Mouse (Mus musculus): ENCODE data around the gene Thrap3. TPM values are rescaled to one million over a fixed set of nuclear protein-coding genes. Genes with fewer than 3 reads are reported as not detected.
A peak's percentile ranks its signal among the peaks of the same experiment; 100 is the strongest.

The Thrap3 gene
- polyA plus RNA-seq, 1 experiment from 2014 or later, result 274 TPM

DNA sequence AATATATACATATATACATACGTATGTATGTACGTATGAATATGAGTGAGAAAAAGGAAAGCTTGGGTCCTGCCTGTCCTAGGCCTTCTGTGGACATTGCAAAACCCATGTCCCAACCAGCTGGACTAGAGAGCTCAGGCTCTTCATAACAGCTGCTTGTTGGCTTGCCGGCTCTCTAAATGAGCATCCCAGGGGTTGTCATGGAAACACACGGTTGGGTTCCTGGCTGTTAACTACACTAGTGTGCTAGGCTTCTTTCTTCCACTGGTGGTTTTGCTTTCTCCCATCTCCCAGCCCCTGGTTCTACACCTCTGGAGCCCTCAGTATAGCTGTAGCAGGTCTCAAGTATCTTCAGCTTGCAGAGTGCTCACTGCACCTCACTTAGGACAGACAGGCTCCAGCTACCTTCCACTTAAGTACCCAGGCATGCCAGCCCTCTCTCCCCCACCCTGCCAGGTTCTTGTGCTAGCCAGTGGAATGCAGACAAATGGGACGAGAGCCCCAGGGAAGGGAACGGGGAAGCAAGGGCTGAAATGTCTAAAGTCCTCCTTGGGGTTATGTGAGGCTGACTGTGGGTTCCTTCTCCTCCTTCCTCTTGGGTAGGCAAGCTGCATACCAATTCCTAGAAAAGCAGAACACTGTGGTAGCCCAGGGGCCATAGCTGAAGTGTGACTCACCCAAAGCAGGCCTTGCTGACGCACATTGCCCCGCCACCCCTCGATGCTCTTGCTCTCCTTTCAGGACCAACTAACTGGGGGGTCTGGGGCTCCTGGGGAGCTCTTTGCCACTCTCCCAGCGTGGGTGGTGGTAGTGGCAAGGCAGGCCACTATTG, 71.1 kb downstream of the Thrap3 start:
- no peak overlapping the region for H3K9ac ChIP-seq (replicated peaks)
- H3K9me3 ChIP-seq, result no peaks in the 10 kb centered on the region
- H3K4me3 ChIP-seq, result no peak overlapping the region
- H3K36me3 ChIP-seq, result peaks cover 67% of the 10 kb centered on the region
- WGBS, result 65% methylated on average over 10 of the region's 10 CpGs
- no peak for ATAC-seq (ENCODE audit: low FRiP score, low read depth)
- peaks cover 12% of the 10 kb centered on the region for H3K4me1 ChIP-seq
- H3K27ac ChIP-seq (replicated peaks), result 0 out of 2 replicates have a peak overlapping the region, but pooled peaks have one; percentile 0
- H3K4me2 ChIP-seq (replicated peaks), result no peak overlapping the region
- H3K27me3 ChIP-seq, result no peaks in the 10 kb centered on the region

DNA sequence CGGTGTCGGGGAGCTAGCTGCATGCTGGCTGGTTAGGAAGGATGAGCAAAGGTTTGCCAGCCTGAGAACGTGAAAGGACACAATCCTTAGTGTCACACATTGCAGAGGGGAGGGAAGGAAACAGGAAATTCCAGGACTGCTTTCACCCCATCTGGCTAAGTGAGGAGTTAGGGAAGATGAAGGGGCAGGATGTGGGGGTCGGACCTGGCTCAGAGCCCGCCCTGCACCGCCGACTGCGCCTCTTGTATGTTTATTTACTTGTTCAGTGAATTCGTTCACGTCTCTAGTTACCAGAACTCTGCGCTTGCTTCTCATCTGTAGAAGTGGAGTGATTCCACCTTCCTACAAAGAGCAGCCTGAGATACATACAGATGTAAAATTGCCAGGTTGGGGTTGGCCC, 72.1 kb downstream of the Thrap3 start:
- ATAC-seq (ENCODE audit: low FRiP score, low read depth), result no peak
- no peak overlapping the region for H3K9ac ChIP-seq (replicated peaks)
- H3K4me3 ChIP-seq, result no peak overlapping the region
- no peaks in the 10 kb centered on the region for H3K27me3 ChIP-seq
- WGBS, result 81% methylated on average over 11 of the region's 11 CpGs
- peaks cover 66% of the 10 kb centered on the region for H3K36me3 ChIP-seq
- H3K9me3 ChIP-seq, result no peaks in the 10 kb centered on the region
- H3K4me2 ChIP-seq (replicated peaks), result no peak overlapping the region
- H3K27ac ChIP-seq (replicated peaks), result no peak overlapping the region
- H3K4me1 ChIP-seq, result peaks cover 12% of the 10 kb centered on the region

DNA sequence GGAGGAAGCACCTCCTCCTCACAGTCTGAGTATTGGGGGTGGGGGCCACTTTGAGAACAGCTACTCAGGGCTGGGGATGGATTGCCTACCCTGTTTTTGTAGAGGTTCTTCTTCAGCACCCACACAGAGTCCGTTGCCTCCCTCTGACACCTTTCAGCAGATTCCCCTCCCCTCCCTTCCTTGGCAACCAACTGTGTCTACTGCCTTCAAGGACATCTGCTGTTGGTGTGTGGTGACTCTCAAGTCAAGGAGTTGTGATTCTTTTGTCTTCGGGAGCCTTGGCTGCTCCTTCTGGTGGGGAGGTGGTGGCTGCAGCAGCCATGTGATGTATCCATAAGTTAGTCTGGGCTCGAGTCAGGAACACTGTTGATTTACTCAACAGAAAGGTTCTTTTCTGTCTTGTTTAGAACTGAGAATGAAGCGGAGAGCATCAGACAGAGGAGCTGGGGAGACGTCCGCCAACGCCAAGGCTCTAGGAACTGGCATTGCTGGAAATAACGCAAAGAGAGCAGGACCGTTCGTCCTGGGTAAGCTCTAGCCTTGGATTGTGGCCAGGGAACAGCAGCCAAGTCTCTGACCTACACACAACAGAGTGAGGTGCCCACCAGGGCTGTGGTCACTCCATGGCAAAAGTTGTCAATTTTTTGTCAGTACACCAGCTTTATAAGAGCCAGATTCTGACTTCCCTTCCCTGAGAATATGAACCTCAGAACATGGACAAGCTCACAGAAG, 79.1 kb downstream of the Thrap3 start:
- Histone ChIP-seq H3K9me3 (peaks cover 7% of the 10 kb centered on the region), H3K27me3 (no peaks in the 10 kb centered on the region), H3K4me2 (replicated peaks) (no peak overlapping the region), H3K4me1 (no peaks in the 10 kb centered on the region), H3K4me3 (no peak overlapping the region), H3K36me3 (peaks cover 50% of the 10 kb centered on the region), H3K9ac (replicated peaks) (no peak overlapping the region), H3K27ac (replicated peaks) (no peak overlapping the region)
- no peak for ATAC-seq (ENCODE audit: low FRiP score, low read depth)
- 88% methylated on average over 10 of the region's 10 CpGs for WGBS

GRCm38 (mm10) chr4:126120506-126120905, 82.1 kb downstream of the Thrap3 start:
- H3K4me2 ChIP-seq (replicated peaks), result no peak overlapping the region
- ATAC-seq (ENCODE audit: low FRiP score, low read depth), result no peak
- 93% methylated on average over 2 of the region's 2 CpGs for WGBS
- peaks cover 34% of the 10 kb centered on the region for H3K36me3 ChIP-seq
- no peak overlapping the region for H3K4me3 ChIP-seq
- H3K4me1 ChIP-seq, result peaks cover 5% of the 10 kb centered on the region; the same call in 1 of the 2 replicates
- no peaks in the 10 kb centered on the region for H3K27me3 ChIP-seq
- no peak overlapping the region for H3K27ac ChIP-seq (replicated peaks)
- no peak overlapping the region for H3K9ac ChIP-seq (replicated peaks)
- H3K9me3 ChIP-seq, result peaks cover 7% of the 10 kb centered on the region

DNA sequence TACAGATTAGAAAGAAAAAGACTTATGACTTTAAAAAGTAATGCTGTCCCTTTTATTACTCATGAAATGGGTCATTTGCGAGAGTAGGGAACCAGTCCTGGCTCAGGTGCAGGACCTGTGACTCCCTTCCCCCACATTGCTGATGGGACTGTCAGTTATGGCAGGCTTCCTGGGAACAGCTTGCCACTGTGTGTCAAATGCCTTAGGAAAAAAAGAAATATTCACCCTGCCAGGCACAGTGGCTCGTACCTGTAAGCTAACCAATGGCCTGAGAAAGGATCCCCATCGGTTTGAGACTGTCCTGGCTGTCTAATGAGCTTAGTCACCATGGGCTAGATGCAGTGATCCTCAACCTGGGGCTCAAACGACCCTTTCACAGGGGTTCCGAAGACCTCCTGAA, 82.5 kb downstream of the Thrap3 start:
- WGBS, result 91% methylated on average over 5 of the region's 5 CpGs
- Histone ChIP-seq H3K9me3 (peaks cover 7% of the 10 kb centered on the region), H3K36me3 (peaks cover 30% of the 10 kb centered on the region), H3K27ac (replicated peaks) (no peak overlapping the region), H3K4me1 (peaks cover 5% of the 10 kb centered on the region; the same call in 1 of the 2 replicates), H3K9ac (replicated peaks) (no peak overlapping the region), H3K4me2 (replicated peaks) (no peak overlapping the region), H3K4me3 (no peak overlapping the region), H3K27me3 (no peaks in the 10 kb centered on the region)
- no peak for ATAC-seq (ENCODE audit: low FRiP score, low read depth)

GRCm38 (mm10) chr4:126119051-126119450, 83.5 kb downstream of the Thrap3 start:
- no peak for ATAC-seq (ENCODE audit: low FRiP score, low read depth)
- Histone ChIP-seq H3K4me2 (replicated peaks) (no peak overlapping the region), H3K4me1 (peaks cover 5% of the 10 kb centered on the region; the same call in 1 of the 2 replicates), H3K9me3 (peaks cover 7% of the 10 kb centered on the region), H3K27ac (replicated peaks) (no peak overlapping the region), H3K27me3 (no peaks in the 10 kb centered on the region), H3K9ac (replicated peaks) (no peak overlapping the region), H3K36me3 (peaks cover 22% of the 10 kb centered on the region), H3K4me3 (no peak overlapping the region)
- 92% methylated on average over 1 of the region's 1 CpGs for WGBS

- Histone ChIP-seq H3K4me2 (replicated peaks) (no peak overlapping the region), H3K4me1 (peaks cover 5% of the 10 kb centered on the region; the same call in 1 of the 2 replicates), H3K9me3 (peaks cover 7% of the 10 kb centered on the region), H3K27ac (replicated peaks) (no peak overlapping the region), H3K4me3 (no peak overlapping the region), H3K9ac (replicated peaks) (no peak overlapping the region), H3K27me3 (no peaks in the 10 kb centered on the region), H3K36me3 (peaks cover 18% of the 10 kb centered on the region)
- 90% methylated on average over 4 of the region's 4 CpGs for WGBS
- ATAC-seq (ENCODE audit: low FRiP score, low read depth), result no peak
These were observed 83.9 kb downstream of the Thrap3 start for GRCm38 (mm10) chr4:126118651-126119050.

DNA sequence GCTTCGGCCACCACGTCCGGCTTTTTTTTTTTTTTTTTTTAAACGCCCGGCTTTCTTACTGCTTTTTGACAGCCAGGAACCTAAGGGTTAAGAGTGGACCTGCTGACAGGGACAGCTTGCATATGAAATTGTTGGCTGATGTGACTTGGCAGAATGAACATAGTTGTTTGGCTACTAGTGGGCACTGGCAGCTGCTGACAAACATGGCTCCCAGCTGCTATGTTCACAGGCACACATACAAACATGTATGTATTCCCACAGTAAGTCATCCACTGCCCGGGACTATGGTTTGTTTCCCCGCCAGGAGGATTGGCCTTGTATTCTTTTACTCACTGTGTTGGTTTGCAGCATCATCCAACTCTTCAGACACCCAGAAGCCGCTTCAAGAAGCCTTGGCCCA, 85.4 kb downstream of the Thrap3 start:
- ATAC-seq (ENCODE audit: low FRiP score, low read depth), result no peak
- H3K4me3 ChIP-seq, result no peak overlapping the region
- H3K9me3 ChIP-seq, result peaks cover 7% of the 10 kb centered on the region
- no peaks in the 10 kb centered on the region for H3K27me3 ChIP-seq
- no peak overlapping the region for H3K4me2 ChIP-seq (replicated peaks)
- WGBS, result 86% methylated on average over 8 of the region's 8 CpGs
- H3K9ac ChIP-seq (replicated peaks), result no peak overlapping the region
- H3K4me1 ChIP-seq, result peaks cover 5% of the 10 kb centered on the region; the same call in 1 of the 2 replicates
- peaks cover 16% of the 10 kb centered on the region for H3K36me3 ChIP-seq
- H3K27ac ChIP-seq (replicated peaks), result no peak overlapping the region

DNA sequence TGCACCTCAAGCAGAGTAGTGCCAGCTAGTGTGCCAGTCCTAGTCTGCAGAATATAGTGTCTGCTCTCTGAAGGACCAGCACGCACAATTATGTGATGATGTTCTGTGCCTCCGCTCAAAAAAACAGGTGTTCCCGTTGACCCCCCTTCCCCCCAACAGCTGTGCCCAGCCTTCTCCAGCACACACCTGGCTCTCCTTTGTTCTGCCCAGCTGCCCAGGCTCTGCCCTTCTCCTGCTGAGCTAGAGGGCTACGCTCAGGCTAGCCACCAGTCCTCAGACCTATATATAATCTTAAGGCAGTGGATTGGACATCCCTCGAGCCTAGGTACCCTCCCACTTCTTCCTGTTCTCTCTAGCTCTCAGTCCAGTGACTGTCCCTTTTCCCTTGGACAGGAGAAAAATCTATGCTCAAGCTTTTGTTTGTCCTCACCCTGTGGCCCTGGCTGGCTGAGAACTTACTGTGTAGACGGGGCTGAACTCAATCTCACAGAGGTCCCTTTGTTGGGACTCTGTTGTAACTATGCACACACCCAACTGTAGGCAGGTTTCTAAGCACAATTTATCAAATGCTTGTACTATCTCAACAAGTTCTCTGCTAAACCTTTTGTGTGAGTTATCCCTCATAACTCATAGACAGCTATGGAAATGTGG, 86.6 kb downstream of the Thrap3 start:
- H3K4me1 ChIP-seq, result peaks cover 10% of the 10 kb centered on the region
- no peak overlapping the region for H3K4me3 ChIP-seq
- H3K4me2 ChIP-seq (replicated peaks), result no peak overlapping the region
- 0 out of 2 replicates have a peak overlapping the region, but pooled peaks have one; percentile 15 for H3K9ac ChIP-seq (replicated peaks)
- H3K27ac ChIP-seq (replicated peaks), result no peak overlapping the region
- no peak for ATAC-seq (ENCODE audit: low FRiP score, low read depth)
- H3K9me3 ChIP-seq, result no peaks in the 10 kb centered on the region
- peaks cover 7% of the 10 kb centered on the region for H3K36me3 ChIP-seq
- 86% methylated on average over 6 of the region's 6 CpGs for WGBS
- no peaks in the 10 kb centered on the region for H3K27me3 ChIP-seq

DNA sequence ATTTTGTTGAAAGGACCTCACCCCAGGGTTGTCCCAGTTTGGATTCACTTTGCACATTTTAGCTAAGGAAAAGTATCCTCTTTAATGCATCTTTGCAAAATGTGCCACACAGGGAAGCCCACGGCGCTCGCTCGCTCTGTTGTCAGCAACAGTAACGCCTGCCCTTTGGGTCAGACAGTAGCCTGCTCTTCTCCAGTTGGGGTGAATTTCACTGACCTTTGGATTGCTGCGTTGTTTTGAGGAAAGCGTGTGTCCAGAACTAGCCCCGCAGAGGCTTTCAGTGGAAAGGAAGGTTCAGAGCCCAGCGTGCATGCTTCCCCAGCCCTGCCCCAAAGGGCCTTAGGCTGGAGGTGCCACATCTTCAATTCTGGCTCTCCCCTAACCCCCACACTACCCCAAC, 87.1 kb downstream of the Thrap3 start:
- Histone ChIP-seq H3K27me3 (no peaks in the 10 kb centered on the region), H3K4me3 (no peak overlapping the region), H3K4me2 (replicated peaks) (no peak overlapping the region), H3K4me1 (peaks cover 16% of the 10 kb centered on the region), H3K9ac (replicated peaks) (no peak overlapping the region), H3K9me3 (no peaks in the 10 kb centered on the region), H3K36me3 (peaks cover 4% of the 10 kb centered on the region), H3K27ac (replicated peaks) (no peak overlapping the region)
- 90% methylated on average over 9 of the region's 9 CpGs for WGBS
- ATAC-seq (ENCODE audit: low FRiP score, low read depth), result no peak

All from midbrain, embryonic 12.5 days (tissue).